Mouse (Mus musculus): Measurements from ENCODE around the gene Olfr623.

GRCm38 (mm10) chr7:103636795-103637194 lies 26.7 kb downstream of the Olfr623 start:
- TF ChIP-seq EP300 (optimal IDR thresholded peaks at IDR 0.05) (no peak), CTCF (IDR thresholded peaks at IDR 0.05; ENCODE audit: low read depth) (no peak)
